In genomic region chr9:23312877-23313276, GRCm38 (mm10) we compare ENCODE assay signal across 11 mouse cellular contexts.
"Had no signal": no experiment of that assay in that cellular context is flagged by ENCODE, and none has a peak within 500 bp of the region (broad histone marks: within the 10 kb centered on the region; RNA-seq: fewer than 3 reads in every experiment).

No protein-coding gene starts in this region.

- DNase-seq: liver, postnatal 0 days; lung, adult 2 months; lung, postnatal 14 days; lung, postnatal 36 days; retina, postnatal 1 day; right cerebral cortex, adult 18-20 months; right cerebral cortex, postnatal 25 days; spleen, adult 18-20 months; thymus, adult 18-20 months; thymus, postnatal 14 days; thymus, postnatal 36 days had no signal
